Mouse (Mus musculus) limb, embryonic 10.5 days (tissue): Measurements from ENCODE around the gene Kcnh1. TPM values are rescaled to one million over a fixed set of nuclear protein-coding genes. Genes with fewer than 3 reads are reported as not detected.

Experiments used
- DNase-seq: peaks from one replicate; pipeline ENCODE4 v3.0.0-alpha.2; 2017; ENCODE audit warnings: low spot score
- H3K27ac ChIP-seq: fragments of 300-500 bp; sonication (generic); 2 replicates; pipeline ENCODE4 v1.5.1; 2016; ENCODE audit warnings: mild to moderate bottlenecking
- H3K27me3 ChIP-seq: fragments of 300-500 bp; sonication (generic); 2 replicates; pipeline ENCODE4 v1.6.1; 2016; ENCODE audit warnings: low read depth, mild to moderate bottlenecking; ENCODE audit not compliant: poor library complexity, severe bottlenecking
- H3K36me3 ChIP-seq: fragments of 300-500 bp; sonication (generic); 2 replicates; pipeline ENCODE4 v1.6.1; 2016; ENCODE audit warnings: mild to moderate bottlenecking, moderate library complexity
- H3K4me1 ChIP-seq: fragments of 300-500 bp; sonication (generic); 2 replicates; pipeline ENCODE4 v1.6.1; 2016
- H3K4me3 ChIP-seq: fragments of 300-500 bp; sonication (generic); 2 replicates; pipeline ENCODE4 v1.5.1; 2016; ENCODE audit warnings: mild to moderate bottlenecking, moderate library complexity
- H3K9me3 ChIP-seq: fragments of 300-500 bp; sonication (generic); replicated peaks from 2 replicates; pipeline ENCODE4 v1.6.1; 2016; ENCODE audit warnings: mild to moderate bottlenecking
- WGBS: fragments of 180-500 bp; shearing (Covaris S2); methylation state at CpG from one replicate; pipeline ENCODE4 v1.1.7; 2016; 5-methylcytosine and 5-hydroxymethylcytosine counted together
- polyA plus RNA-seq: library from polyadenylated mRNA; unstranded; fragments of >200 nt; fragmentation: Nextera tagmentation; extraction: Ambion mirVana; gene quantifications from 2 replicates; pipeline ENCODE4 v1.2.1, GENCODE M21; 2016

Gene Kcnh1
- polyA plus RNA-seq, 1 experiment from 2014 or later, result 0.01 TPM

- Histone ChIP-seq H3K27ac (no peak overlapping the region), H3K27me3 (no peaks in the 10 kb centered on the region), H3K4me3 (no peak overlapping the region), H3K9me3 (no peaks in the 10 kb centered on the region), H3K36me3 (no peaks in the 10 kb centered on the region), H3K4me1 (no peaks in the 10 kb centered on the region)
- no peak for DNase-seq
- WGBS, result 69% methylated on average over 5 of the region's 5 CpGs
These were observed 156.8 kb downstream of the Kcnh1 start for GRCm38 (mm10) chr1:192347327-192347726.

DNA sequence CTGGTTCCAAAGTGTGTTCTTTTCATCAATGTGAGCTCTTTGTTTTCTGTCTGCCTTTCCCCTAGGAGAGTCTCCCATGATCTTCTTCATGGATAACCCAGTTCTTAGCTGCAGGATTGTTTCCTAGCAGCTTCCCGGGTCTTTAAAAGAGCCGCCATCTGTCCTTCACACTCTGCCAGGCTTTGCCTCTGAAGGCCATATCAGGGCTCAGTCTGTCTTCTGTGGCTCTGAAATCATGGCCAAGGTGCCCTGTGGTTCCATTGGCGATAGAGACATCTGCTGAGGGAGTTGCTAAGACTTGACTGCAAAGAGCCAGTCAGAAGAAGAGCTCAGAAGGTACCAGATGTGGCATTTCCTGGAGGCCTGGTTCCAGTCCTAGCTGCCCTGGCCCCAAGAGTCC is 165.7 kb downstream of the Kcnh1 start:
- DNase-seq, result no peak
- Histone ChIP-seq H3K4me3 (no peak overlapping the region), H3K36me3 (no peaks in the 10 kb centered on the region), H3K4me1 (no peaks in the 10 kb centered on the region), H3K27me3 (no peaks in the 10 kb centered on the region), H3K27ac (no peak overlapping the region), H3K9me3 (no peaks in the 10 kb centered on the region)
- WGBS, result 79% methylated on average over 3 of the region's 3 CpGs

GRCm38 (mm10) chr1:192359212-192359611 is 168.6 kb downstream of the Kcnh1 start:
- no peaks in the 10 kb centered on the region for H3K9me3 ChIP-seq
- no peak for DNase-seq
- WGBS, result 89% methylated on average over 2 of the region's 2 CpGs
- 0 out of 2 replicates have a peak, but pooled peaks cover 2% of the 10 kb centered on the region for H3K4me1 ChIP-seq
- no peak overlapping the region for H3K27ac ChIP-seq
- no peaks in the 10 kb centered on the region for H3K36me3 ChIP-seq
- no peaks in the 10 kb centered on the region for H3K27me3 ChIP-seq
- no peak overlapping the region for H3K4me3 ChIP-seq

GRCm38 (mm10) chr1:192368336-192368735 is 177.8 kb downstream of the Kcnh1 start:
- no peak for DNase-seq
- Histone ChIP-seq H3K4me1 (no peaks in the 10 kb centered on the region), H3K27me3 (no peaks in the 10 kb centered on the region), H3K36me3 (no peaks in the 10 kb centered on the region), H3K4me3 (no peak overlapping the region), H3K9me3 (no peaks in the 10 kb centered on the region), H3K27ac (no peak overlapping the region)
- 75% methylated on average over 5 of the region's 5 CpGs for WGBS

GRCm38 (mm10) chr1:192371943-192372614 is 181.5 kb downstream of the Kcnh1 start:
- DNase-seq, result no peak
- 91% methylated on average over 4 of the region's 4 CpGs for WGBS
- Histone ChIP-seq H3K27ac (no peak overlapping the region), H3K4me1 (no peaks in the 10 kb centered on the region), H3K9me3 (no peaks in the 10 kb centered on the region), H3K36me3 (no peaks in the 10 kb centered on the region), H3K4me3 (no peak overlapping the region), H3K27me3 (no peaks in the 10 kb centered on the region)

DNA sequence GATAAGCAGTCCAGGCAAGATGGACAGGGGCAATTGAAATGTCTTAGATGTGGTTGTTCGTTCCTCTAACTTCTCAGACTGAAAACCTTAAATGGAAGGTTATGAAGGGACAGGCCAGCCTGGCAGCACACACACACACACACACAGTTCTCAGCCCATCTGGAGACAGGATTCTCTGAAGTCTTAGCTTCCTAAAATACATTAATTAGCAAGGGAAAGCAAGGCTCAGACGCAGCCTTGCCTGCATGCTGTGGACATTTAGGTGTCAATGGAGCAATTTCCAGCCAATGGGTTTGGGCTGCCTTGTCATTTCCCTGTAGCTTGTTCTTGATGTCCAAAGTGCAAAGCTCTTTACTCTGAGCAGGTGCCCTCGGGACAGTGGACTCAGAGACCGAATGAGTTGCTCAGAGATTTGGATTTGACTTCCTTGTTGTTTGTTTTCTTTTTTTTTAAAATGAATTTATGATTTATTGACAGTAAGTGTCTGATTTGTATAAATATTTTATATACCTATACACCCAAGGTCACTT is 188.0 kb downstream of the Kcnh1 start:
- no peaks in the 10 kb centered on the region for H3K36me3 ChIP-seq
- H3K4me3 ChIP-seq, result no peak overlapping the region
- H3K4me1 ChIP-seq, result peaks cover 5% of the 10 kb centered on the region; the same call in 1 of the 2 replicates
- DNase-seq, result no peak
- H3K27ac ChIP-seq, result no peak overlapping the region
- H3K27me3 ChIP-seq, result no peaks in the 10 kb centered on the region
- WGBS, result 78% methylated on average over 4 of the region's 4 CpGs
- H3K9me3 ChIP-seq, result no peaks in the 10 kb centered on the region

DNA sequence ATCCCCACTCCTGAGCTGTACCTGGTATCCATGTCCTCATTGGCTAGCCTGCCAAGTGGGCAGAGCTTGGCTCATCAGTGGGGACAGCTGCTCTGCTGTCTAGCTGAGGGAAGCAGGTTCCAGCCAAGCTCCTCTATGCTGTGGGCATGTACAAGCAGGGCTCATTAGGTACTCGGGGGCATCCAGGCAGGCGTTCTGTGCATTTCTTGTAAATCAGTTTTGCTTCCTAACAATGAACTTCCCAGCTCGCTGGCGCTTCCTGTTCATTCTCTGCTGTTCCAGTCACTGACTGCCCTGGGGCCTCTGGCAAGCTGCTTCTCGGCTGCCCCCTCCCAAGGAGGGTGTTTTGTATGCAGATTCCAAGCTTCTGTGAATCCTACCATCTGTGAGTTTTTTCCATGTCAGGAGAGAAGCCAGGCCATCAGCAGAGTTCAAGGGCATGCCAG is 190.0 kb downstream of the Kcnh1 start:
- H3K27ac ChIP-seq, result no peak overlapping the region
- 74% methylated on average over 5 of the region's 5 CpGs for WGBS
- no peaks in the 10 kb centered on the region for H3K36me3 ChIP-seq
- H3K4me3 ChIP-seq, result no peak overlapping the region
- DNase-seq, result no peak
- peaks cover 5% of the 10 kb centered on the region; the same call in 1 of the 2 replicates for H3K4me1 ChIP-seq
- H3K9me3 ChIP-seq, result no peaks in the 10 kb centered on the region
- H3K27me3 ChIP-seq, result no peaks in the 10 kb centered on the region

GRCm38 (mm10) chr1:192387624-192388023 is 197.1 kb downstream of the Kcnh1 start:
- no peak overlapping the region for H3K4me3 ChIP-seq
- H3K4me1 ChIP-seq, result no peaks in the 10 kb centered on the region
- no peaks in the 10 kb centered on the region for H3K36me3 ChIP-seq
- H3K27me3 ChIP-seq, result no peaks in the 10 kb centered on the region
- DNase-seq, result no peak
- no peak overlapping the region for H3K27ac ChIP-seq
- H3K9me3 ChIP-seq, result no peaks in the 10 kb centered on the region

- WGBS, result 86% methylated on average over 7 of the region's 7 CpGs
- no peaks in the 10 kb centered on the region for H3K27me3 ChIP-seq
These were observed 200.5 kb downstream of the Kcnh1 start for GRCm38 (mm10) chr1:192391041-192391440.

GRCm38 (mm10) chr1:192392232-192392631 is 201.7 kb downstream of the Kcnh1 start:
- H3K9me3 ChIP-seq, result no peaks in the 10 kb centered on the region
- H3K36me3 ChIP-seq, result no peaks in the 10 kb centered on the region
- no peaks in the 10 kb centered on the region for H3K4me1 ChIP-seq
- no peak overlapping the region for H3K4me3 ChIP-seq
- no peak for DNase-seq
- 88% methylated on average over 2 of the region's 2 CpGs for WGBS
- no peaks in the 10 kb centered on the region for H3K27me3 ChIP-seq
- H3K27ac ChIP-seq, result no peak overlapping the region

More at GRCm38 (mm10) chr1:192391041-192391440, 200.5 kb downstream of the Kcnh1 start:
- Histone ChIP-seq H3K4me3 (no peak overlapping the region), H3K27ac (no peak overlapping the region), H3K4me1 (no peaks in the 10 kb centered on the region), H3K36me3 (no peaks in the 10 kb centered on the region), H3K9me3 (no peaks in the 10 kb centered on the region)
- DNase-seq, result no peak

DNA sequence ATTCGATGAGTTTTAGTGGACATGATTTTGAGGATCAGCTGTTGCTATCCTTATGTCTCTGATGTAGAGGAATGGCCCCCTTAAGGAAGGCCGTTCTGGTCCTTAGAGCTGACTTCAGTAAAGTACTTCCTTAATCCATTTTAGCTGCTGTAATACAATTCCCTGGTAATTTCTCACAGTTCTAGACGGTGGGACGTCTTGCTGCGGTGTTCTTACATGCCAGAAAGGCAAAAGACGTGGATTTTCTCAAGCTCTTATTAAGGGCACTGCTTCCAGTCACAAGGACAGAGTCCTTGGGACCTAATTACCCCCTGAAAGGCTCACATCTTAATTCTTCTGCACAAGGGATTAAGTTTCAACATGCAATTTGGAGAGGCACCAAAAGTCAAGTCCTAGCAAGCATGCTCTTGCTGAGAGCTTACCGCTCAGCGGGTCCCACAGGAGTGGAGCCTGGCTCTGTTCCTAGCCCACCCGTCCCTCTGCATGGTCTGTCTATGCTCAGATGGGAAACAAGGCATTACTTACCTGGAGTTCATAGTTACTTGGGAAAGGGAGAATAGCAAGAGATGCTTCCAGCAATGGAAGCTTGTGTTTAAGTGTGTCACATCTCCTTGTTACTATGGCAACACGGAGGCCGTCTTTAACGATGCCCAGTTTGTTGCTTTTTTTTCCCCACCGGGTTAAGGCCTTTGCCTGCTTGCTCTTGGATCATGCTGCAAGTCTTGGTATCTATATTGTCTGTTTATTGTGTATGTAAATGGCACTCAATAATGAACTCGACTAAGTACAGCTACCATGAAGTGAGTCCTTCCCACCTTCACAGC is 209.3 kb downstream of the Kcnh1 start:
- Histone ChIP-seq H3K27me3 (no peaks in the 10 kb centered on the region), H3K36me3 (no peaks in the 10 kb centered on the region), H3K4me3 (no peak overlapping the region), H3K27ac (no peak overlapping the region), H3K4me1 (peaks cover 3% of the 10 kb centered on the region; the same call in 1 of the 2 replicates), H3K9me3 (no peaks in the 10 kb centered on the region)
- WGBS, result 81% methylated on average over 14 of the region's 14 CpGs
- DNase-seq, result no peak

DNA sequence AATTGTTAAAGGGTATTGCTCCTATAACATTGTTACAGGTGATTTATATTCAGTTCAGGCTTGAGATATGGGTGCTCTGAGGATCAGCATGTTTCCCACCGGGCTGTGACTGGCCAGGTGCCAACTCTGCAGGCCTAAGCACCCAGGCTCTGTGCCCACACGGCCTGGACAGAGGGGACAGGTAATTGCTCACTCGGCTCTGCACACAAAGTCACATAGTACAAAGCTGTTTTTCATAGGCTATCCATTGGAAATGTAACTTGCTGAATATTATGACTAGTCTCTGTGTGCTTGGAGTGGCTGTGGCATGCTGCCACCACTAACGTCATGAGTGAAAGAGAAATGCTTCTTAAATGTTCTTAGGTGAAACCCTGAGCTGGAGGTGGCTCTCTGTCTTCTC is 210.4 kb downstream of the Kcnh1 start:
- H3K27ac ChIP-seq, result no peak overlapping the region
- 86% methylated on average over 4 of the region's 4 CpGs for WGBS
- peaks cover 3% of the 10 kb centered on the region; the same call in 1 of the 2 replicates for H3K4me1 ChIP-seq
- no peak overlapping the region for H3K4me3 ChIP-seq
- no peaks in the 10 kb centered on the region for H3K9me3 ChIP-seq
- no peaks in the 10 kb centered on the region for H3K27me3 ChIP-seq
- no peak for DNase-seq
- no peaks in the 10 kb centered on the region for H3K36me3 ChIP-seq
